Mouse (Mus musculus): ENCODE results near the gene Pdzd11.

GRCm38 (mm10) chrX:100625146-100625545, 1.2 kb downstream of the Pdzd11 start:
- TF ChIP-seq RAD21 (IDR thresholded peaks at IDR 0.05; ENCODE audit: low read depth, low read length) = no peak
- no peak for TF ChIP-seq ZNF384 (IDR thresholded peaks at IDR 0.05; ENCODE audit: low read depth, low read length)
- no peak for TF ChIP-seq CTCF (IDR thresholded peaks at IDR 0.05 in 2 of 3, conservative IDR thresholded peaks at IDR 0.05 in 1 of 3; ENCODE audit: control insufficient read depth in 1 of 3, insufficient read depth in 1 of 3, low read depth in 2 of 3, low read length in 3 of 3, poor library complexity in 1 of 3, severe bottlenecking in 1 of 3)
- TF ChIP-seq ZKSCAN1 (IDR thresholded peaks at IDR 0.05; ENCODE audit: low read depth, low read length) = no peak
- no peak for TF ChIP-seq JUND (IDR thresholded peaks at IDR 0.05; ENCODE audit: low read depth, low read length)
- TF ChIP-seq POLR2A (IDR thresholded peaks at IDR 0.05; ENCODE audit: control insufficient read depth in 1 of 2, insufficient read depth in 1 of 2, low read depth in 1 of 2, low read length in 2 of 2, poor library complexity in 1 of 2) = no peak
